Mouse (Mus musculus): ENCODE measurements around the gene Pfn1. TPM values are rescaled to one million over a fixed set of nuclear protein-coding genes. Genes with fewer than 3 reads are reported as not detected.

Gene Pfn1
- polyA plus RNA-seq, 1 experiment from 2014 or later: 1,225 TPM

DNA sequence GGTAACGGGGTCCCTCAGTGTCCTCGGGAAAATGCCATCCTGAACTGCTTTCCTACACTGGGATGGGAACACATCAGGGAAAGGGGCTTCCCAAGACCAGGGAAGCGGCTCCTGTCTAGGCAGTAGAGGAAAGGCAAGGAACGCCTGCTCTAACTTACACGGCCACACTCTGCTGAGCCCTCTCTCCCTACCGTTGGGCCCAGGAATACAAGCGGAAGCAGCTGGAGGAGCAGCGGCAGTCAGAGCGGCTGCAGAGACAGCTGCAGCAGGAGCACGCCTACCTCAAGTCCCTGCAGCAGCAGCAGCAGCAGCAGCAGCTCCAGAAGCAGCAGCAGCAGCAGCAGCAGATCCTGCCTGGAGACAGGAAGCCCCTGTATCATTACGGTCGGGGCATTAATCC lies 47.7 kb downstream of the Pfn1 start:
- Histone ChIP-seq H3K9me3 (replicated peaks; ENCODE audit: control insufficient read depth, low read length) (no peaks in the 10 kb centered on the region), H3K36me3 (ENCODE audit: control insufficient read depth, insufficient read depth) (peaks cover 56% of the 10 kb centered on the region), H3K27me3 (ENCODE audit: control insufficient read depth, insufficient read depth, low read length) (no peaks in the 10 kb centered on the region), H3K4me3 (ENCODE audit: low read length) (no peak overlapping the region), H3K4me1 (ENCODE audit: control insufficient read depth, insufficient read depth, low read length) (no peaks in the 10 kb centered on the region), H3K4me2 (ENCODE audit: low read depth, low read length) (no peak overlapping the region), H3K27ac (ENCODE audit: low read length) (no peak overlapping the region), H3K9ac (ENCODE audit: low read length) (no peak overlapping the region)
- WGBS: 74% methylated on average over 12 of the region's 12 CpGs
- ATAC-seq (replicated peaks; ENCODE audit: extremely low read depth, insufficient read depth, low FRiP score): no peak

DNA sequence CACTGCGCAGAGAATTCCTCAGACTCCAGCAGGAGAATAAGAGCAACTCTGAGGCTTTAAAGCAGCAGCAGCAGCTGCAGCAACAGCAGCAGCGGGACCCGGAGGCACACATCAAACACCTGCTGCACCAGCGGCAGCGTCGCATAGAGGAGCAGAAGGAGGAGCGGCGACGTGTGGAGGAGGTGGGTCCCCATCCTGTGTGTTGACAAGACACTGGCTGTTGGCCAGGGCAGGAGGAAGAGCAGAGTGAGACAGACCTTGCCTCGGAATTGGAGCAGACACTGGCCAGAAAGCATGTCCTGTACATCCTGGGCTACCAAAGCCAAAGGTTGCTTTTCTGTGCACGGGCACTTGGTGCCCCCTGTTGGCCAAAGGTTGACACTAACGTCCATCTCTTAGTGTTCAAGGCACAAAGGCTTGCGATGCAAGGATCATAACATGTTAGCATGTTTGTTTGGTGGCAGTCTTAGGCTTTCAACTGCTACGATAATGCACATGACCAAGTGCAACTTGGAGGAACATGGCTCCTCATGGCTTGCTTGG lies 49.3 kb downstream of the Pfn1 start:
- no peak overlapping the region for H3K4me2 ChIP-seq (ENCODE audit: low read depth, low read length)
- no peak overlapping the region for H3K4me3 ChIP-seq (ENCODE audit: low read length)
- H3K4me1 ChIP-seq (ENCODE audit: control insufficient read depth, insufficient read depth, low read length): no peaks in the 10 kb centered on the region
- no peak overlapping the region for H3K27ac ChIP-seq (ENCODE audit: low read length)
- no peak for ATAC-seq (replicated peaks; ENCODE audit: extremely low read depth, insufficient read depth, low FRiP score)
- no peaks in the 10 kb centered on the region for H3K9me3 ChIP-seq (replicated peaks; ENCODE audit: control insufficient read depth, low read length)
- H3K36me3 ChIP-seq (ENCODE audit: control insufficient read depth, insufficient read depth): peaks cover 48% of the 10 kb centered on the region
- H3K9ac ChIP-seq (ENCODE audit: low read length): no peak overlapping the region
- no peaks in the 10 kb centered on the region for H3K27me3 ChIP-seq (ENCODE audit: control insufficient read depth, insufficient read depth, low read length)
- 47% methylated on average over 14 of the region's 14 CpGs for WGBS

Other genes starting within 250 kb of the Pfn1 start
- gene Pelp1, start 244.6 kb downstream of the Pfn1 start, polyA plus RNA-seq (2015; fragmentation: Nextera tagmentation; extraction: Ambion mirVana): 22.1 and 22.5 TPM in 2 replicates
- 9.5 and 11.7 TPM in 2 replicates for gene Arrb2, start 222.0 kb downstream of the Pfn1 start, polyA plus RNA-seq (2015; fragmentation: Nextera tagmentation; extraction: Ambion mirVana)
- gene Med11, start 202.7 kb downstream of the Pfn1 start, polyA plus RNA-seq (2015; fragmentation: Nextera tagmentation; extraction: Ambion mirVana): 25.2 and 27.8 TPM in 2 replicates
- 1.5 and 1.7 TPM in 2 replicates for gene Zmynd15, start 195.2 kb downstream of the Pfn1 start, polyA plus RNA-seq (2015; fragmentation: Nextera tagmentation; extraction: Ambion mirVana)
- 10.2 and 10.9 TPM in 2 replicates for gene Cxcl16, start 194.7 kb downstream of the Pfn1 start, polyA plus RNA-seq (2015; fragmentation: Nextera tagmentation; extraction: Ambion mirVana)
- 5.2 and 5.6 TPM in 2 replicates for gene Tm4sf5, start 149.4 kb downstream of the Pfn1 start, polyA plus RNA-seq (2015; fragmentation: Nextera tagmentation; extraction: Ambion mirVana)
- 0.31 and 1.3 TPM in 2 replicates for gene Vmo1, start 140.0 kb downstream of the Pfn1 start, polyA plus RNA-seq (2015; fragmentation: Nextera tagmentation; extraction: Ambion mirVana)
- gene Gltpd2, start 135.4 kb downstream of the Pfn1 start, polyA plus RNA-seq (2015; fragmentation: Nextera tagmentation; extraction: Ambion mirVana): 0.16 and 0.37 TPM in 2 replicates
- gene Psmb6, start 129.3 kb downstream of the Pfn1 start, polyA plus RNA-seq (2015; fragmentation: Nextera tagmentation; extraction: Ambion mirVana): 607 and 623 TPM in 2 replicates
- gene Gm40193, start 121.7 kb downstream of the Pfn1 start, polyA plus RNA-seq (2015; fragmentation: Nextera tagmentation; extraction: Ambion mirVana): not detected in 2 replicates
- 9.1 and 12.0 TPM in 2 replicates for gene Pld2, start 114.6 kb downstream of the Pfn1 start, polyA plus RNA-seq (2015; fragmentation: Nextera tagmentation; extraction: Ambion mirVana)
- gene Mink1, start 91.8 kb downstream of the Pfn1 start, polyA plus RNA-seq (2015; fragmentation: Nextera tagmentation; extraction: Ambion mirVana): 9.8 and 10.3 TPM in 2 replicates
- not detected in 2 replicates for gene 4930544D05Rik, start 38.8 kb downstream of the Pfn1 start, polyA plus RNA-seq (2015; fragmentation: Nextera tagmentation; extraction: Ambion mirVana)
- not detected in 2 replicates for gene Chrne, start 35.4 kb downstream of the Pfn1 start, polyA plus RNA-seq (2015; fragmentation: Nextera tagmentation; extraction: Ambion mirVana)
- 0.34 and 0.38 TPM in 2 replicates for gene Gp1ba, start 15.5 kb downstream of the Pfn1 start, polyA plus RNA-seq (2015; fragmentation: Nextera tagmentation; extraction: Ambion mirVana)
- gene Rnf167, start 7.4 kb downstream of the Pfn1 start, polyA plus RNA-seq (2015; fragmentation: Nextera tagmentation; extraction: Ambion mirVana): 80.3 and 80.9 TPM in 2 replicates
- gene Slc25a11, start 7.2 kb downstream of the Pfn1 start, polyA plus RNA-seq (2015; fragmentation: Nextera tagmentation; extraction: Ambion mirVana): 346 and 351 TPM in 2 replicates
- 578 and 593 TPM in 2 replicates for gene Eno3, start 2.6 kb upstream of the Pfn1 start, polyA plus RNA-seq (2015; fragmentation: Nextera tagmentation; extraction: Ambion mirVana)
- gene Spag7, start 14.8 kb upstream of the Pfn1 start, polyA plus RNA-seq (2015; fragmentation: Nextera tagmentation; extraction: Ambion mirVana): 186 and 191 TPM in 2 replicates
- 15.0 and 15.6 TPM in 2 replicates for gene Camta2, start 33.5 kb upstream of the Pfn1 start, polyA plus RNA-seq (2015; fragmentation: Nextera tagmentation; extraction: Ambion mirVana)
- gene Inca1, start 45.5 kb upstream of the Pfn1 start, polyA plus RNA-seq (2015; fragmentation: Nextera tagmentation; extraction: Ambion mirVana): 1.2 and 1.4 TPM in 2 replicates
- gene Kif1c, start 45.9 kb upstream of the Pfn1 start, polyA plus RNA-seq (2015; fragmentation: Nextera tagmentation; extraction: Ambion mirVana): 5.1 and 5.2 TPM in 2 replicates
- 10.0 and 10.5 TPM in 2 replicates for gene Zfp3, start 109.6 kb upstream of the Pfn1 start, polyA plus RNA-seq (2015; fragmentation: Nextera tagmentation; extraction: Ambion mirVana)
- gene Scimp, start 157.9 kb upstream of the Pfn1 start, polyA plus RNA-seq (2015; fragmentation: Nextera tagmentation; extraction: Ambion mirVana): 0.32 and 0.70 TPM in 2 replicates
- 26.8 and 28.7 TPM in 2 replicates for gene Rabep1, start 190.1 kb upstream of the Pfn1 start, polyA plus RNA-seq (2015; fragmentation: Nextera tagmentation; extraction: Ambion mirVana)

Data from heart, embryonic 16.5 days (tissue).